Mouse (Mus musculus) brain, embryonic 18.5 days (tissue): Measurements from ENCODE around the gene Higd1a.

Experiments used
- DNase-seq: peaks from one replicate; pipeline ENCODE4 v3.0.0-alpha.2; 2012; ENCODE audit warnings: low read depth, low spot score

The Higd1a gene

DNA sequence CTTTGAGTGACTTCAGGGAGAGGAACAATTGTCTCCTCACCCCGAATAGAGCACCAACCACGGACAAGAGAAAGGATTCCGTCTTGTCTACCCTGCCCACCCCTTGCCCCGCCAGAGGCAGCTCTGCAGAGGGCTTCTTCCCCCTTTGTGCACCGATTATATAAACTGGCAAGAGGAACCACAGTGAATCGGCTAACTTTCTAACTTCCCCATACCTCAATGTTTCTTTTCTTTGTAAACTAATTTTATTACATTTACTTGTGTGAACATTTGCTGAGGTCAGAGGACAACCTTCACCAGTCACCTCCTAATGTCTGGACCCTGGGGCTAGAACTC is at the start of gene Higd1a:
Gene Higd1a (minus strand): TSS at position 210 of the 336 bp plus-strand sequence.
- DNase-seq, result no peak

- no peak for DNase-seq
Measured at GRCm38 (mm10) chr9:121907356-121908070, 49.4 kb upstream of the Higd1a start.

GRCm38 (mm10) chr9:121906456-121906855 is 48.3 kb upstream of the Higd1a start:
- no peak for DNase-seq

GRCm38 (mm10) chr9:121905556-121906185 is 47.5 kb upstream of the Higd1a start:
- no peak for DNase-seq

GRCm38 (mm10) chr9:121904946-121905345 is 46.8 kb upstream of the Higd1a start:
- DNase-seq, result no peak

DNA sequence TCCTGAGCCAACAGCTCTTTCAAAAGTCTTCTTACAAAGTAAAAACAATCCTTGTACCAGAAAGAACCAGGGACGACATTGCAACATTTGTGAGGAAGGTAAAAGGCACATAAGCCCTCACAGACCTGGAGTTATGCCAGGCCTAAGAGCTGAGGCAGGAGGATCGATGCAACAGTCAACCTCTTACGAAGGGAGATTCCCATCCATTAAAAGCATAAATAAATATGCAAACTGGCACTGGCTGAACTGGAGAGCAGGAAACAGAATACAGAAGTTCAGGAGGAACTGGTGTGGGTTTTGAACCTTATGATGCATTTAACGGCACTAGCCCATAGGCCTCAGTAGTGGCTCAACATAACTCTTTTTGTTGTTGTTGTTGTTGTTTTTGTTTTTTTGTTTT is 46.2 kb upstream of the Higd1a start:
- DNase-seq, result no peak

GRCm38 (mm10) chr9:121903476-121904305 is 45.5 kb upstream of the Higd1a start:
- DNase-seq, result no peak

DNA sequence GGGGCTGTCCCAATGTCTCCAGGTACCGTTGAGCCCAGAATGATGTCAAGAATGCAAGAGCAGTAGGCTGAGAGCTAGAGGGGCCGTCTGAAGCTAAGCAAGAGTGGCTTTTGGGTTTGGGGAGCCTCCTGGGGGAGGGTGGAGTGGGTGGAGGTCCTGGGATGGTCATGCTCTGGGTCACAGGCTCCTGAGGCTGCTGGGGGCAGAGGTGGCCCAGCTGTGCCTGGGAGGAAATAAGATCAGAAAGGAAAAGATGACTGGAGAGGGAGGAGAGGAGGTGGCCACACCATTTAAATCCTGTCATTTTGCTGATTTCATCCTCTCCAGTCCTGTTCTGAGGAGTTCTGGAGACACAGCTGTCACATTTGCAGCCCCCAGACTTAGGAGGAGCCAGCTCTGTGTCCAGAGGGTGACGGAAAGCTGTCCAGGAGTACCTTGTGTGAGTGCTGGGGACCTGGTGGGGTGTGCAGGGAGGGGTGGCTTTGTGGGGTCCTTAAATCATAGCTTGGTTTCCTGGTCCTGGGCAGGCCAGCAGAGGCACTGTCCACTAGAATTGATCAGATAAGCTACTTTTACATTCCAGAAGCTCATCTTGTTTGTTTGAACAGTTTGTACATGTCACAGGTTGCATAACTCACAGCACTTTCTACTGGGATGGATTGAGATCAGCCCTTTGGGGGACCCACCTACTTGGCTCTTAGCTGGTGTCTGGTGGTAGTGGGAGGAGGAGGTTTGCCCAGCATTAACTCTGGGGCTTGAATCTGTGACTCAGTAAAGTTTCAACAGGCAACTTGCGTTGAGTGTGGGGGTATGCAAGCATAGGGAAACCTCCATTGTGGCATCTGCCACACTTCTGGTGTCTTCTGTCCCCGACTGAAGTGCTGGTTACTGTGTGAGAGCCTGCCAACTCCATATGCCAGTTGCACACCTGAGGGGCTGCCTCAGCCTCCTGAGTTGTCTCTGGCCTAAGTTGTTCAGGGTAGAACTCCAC is 43.8 kb upstream of the Higd1a start:
- no peak for DNase-seq

DNA sequence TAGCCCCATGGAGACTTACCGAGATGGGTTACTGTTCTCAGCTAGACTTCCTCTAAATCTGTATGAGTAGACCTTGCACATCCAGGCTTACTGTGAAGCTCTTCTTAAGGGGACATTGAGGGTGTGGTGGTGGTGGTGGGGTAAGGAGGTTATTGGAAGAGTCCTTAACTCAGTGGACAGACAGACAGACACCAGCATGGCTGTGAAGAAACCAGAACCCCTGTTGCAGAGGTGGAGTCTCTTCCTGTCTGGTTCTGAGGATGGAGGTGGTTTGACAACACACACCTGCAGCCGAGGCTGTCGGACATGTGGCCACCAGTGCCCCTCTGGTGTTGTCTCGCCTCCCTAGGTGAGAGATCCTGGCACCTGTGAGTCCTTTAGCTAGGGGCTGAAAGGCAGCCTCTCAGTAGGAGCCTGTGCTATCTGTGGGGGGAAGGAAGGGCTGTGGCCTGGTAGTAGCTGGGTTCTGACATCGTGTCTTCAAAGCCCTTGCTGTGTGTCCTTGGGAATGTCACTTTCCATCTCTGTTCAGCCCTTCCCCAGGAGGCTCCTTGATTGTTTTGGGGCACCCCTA is 42.2 kb upstream of the Higd1a start:
- DNase-seq, result no peak

DNA sequence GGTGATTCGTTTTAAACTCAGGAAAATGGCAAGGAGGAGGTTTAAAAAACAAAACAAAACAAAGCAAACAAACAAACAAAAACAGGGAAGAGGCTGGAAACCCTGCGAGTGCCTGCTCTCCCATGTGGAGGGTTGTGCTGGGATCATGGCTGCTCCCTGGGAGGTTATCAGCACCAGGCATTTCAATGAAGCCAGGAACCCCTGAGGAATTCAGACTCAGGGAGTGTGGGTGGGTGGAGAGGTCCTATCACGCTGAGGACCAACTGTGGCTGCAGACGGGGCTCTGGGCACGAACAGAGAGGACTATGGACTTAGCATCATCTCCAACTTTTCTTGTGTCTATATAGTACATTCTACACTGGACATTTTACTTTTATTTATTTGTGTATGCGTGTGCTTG is 41.1 kb upstream of the Higd1a start:
- no peak for DNase-seq

GRCm38 (mm10) chr9:121898245-121898644 is 40.1 kb upstream of the Higd1a start, which contains the start of gene Ackr2:
Gene Ackr2, plus strand, starts transcription at chr9:121898355.
- no peak for DNase-seq

DNA sequence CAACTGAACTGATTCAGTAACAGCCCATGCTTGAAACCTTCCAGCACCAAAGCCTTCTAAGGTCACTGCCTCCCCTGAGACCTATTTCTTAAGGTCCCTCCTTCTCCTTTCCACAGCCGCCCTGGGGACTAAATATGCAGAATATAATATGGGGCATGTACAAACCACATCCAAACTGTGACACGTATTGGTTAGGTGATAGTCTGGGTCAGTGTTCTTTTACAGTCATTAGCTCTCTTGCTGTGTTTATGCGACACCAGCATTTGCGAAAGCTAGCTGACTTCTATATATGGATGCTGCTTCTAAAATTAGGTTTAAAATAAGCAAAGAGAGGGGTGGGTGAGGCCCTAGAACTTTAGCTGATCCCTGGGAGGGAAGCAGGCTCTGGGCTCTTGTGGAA is 38.7 kb upstream of the Higd1a start:
- no peak for DNase-seq

DNA sequence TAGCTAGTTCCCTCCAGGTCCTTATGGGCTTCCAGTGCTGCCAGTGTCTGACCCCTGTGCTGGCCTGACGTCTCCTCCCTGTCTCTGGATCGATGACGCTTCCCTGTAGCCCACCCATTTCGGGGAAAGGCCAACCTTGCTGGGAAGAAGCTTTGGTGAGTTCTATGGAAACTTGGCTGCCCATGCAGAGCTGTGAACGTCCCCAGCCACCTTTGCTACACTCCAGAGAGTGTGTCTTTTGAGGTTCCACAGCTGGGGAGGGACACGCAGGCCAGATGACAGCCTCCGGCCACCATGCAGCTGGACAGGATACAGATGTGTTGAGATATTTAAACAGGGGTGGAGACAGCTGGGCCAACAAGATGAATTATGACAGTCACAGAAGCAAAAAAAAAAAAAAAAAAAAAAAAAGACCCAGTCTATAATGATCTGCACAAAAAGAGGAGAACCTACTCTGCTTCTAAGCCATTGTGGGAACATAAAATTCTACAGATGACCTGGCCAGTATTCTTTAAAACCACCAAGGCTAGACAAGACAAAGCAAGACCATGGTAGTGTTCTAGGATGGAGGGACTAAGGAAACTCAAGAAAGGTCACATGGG is 37.3 kb upstream of the Higd1a start:
- no peak for DNase-seq

- no peak for DNase-seq
Measured at GRCm38 (mm10) chr9:121894447-121894846, 36.3 kb upstream of the Higd1a start.

DNA sequence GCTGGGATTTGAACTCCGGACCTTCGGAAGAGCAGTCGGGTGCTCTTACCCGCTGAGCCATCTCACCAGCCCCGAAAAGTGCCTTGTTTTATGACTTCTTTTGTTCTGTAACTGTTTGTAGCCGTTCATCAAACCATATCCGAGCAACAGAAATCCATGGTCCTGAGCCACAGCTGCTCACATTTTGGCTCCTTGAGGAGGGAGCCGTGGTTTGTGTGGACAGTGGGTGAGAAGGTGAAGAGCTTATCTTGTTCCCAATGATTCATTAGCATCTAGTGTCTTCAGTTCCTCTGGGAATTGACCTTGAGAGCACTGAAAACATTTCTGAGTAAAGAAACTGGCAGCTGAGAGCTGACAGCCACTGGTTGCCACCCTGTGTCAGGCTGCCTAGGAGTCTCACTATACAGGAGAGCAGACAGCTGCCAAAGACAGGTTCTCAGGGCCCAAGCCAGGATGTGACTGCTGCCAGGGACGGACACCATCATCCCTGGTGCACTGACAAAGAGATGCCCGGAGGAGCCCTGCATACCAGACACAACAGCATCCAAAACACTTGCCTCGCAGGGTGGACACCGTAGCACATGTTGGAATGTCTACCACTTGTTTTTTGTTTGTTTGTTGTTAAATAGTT is 34.0 kb upstream of the Higd1a start:
- DNase-seq, result no peak

GRCm38 (mm10) chr9:121891301-121891700 is 33.1 kb upstream of the Higd1a start:
- DNase-seq, result no peak

GRCm38 (mm10) chr9:121890441-121890941 is 32.3 kb upstream of the Higd1a start:
- DNase-seq, result no peak

DNA sequence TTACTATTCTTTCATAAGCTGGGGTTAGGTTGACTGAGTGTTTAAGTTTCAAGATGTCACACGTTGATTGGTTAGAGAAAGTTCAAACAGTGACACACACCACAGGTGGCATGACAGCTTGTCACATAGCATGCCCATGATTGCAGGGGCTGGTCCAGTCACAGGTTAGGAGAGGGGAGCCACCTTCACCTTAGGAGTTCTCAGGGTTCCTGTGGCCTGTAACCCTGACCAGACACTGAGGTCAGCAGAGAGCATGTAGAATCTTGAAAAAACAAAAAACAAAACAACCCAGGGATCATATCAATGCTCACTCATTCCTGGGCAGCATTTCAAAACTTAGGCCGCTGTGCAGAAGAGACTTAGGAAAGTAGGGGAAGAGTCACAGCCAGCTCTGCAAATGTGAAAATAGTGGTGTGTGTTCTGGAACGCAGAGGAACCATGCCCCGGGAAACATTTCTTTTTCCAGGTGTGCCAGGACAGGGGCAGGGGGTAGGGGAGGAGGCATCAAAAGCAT is 31.8 kb upstream of the Higd1a start:
- DNase-seq, result no peak

- no peak for DNase-seq
Measured at GRCm38 (mm10) chr9:121882015-121882457, 23.9 kb upstream of the Higd1a start.

GRCm38 (mm10) chr9:121881301-121881700 is 23.1 kb upstream of the Higd1a start:
- DNase-seq, result no peak
